Mouse (Mus musculus) urinary bladder, postnatal 36 days (tissue): ENCODE measurements around the gene St6galnac3.

ENCODE experiments used
- DNase-seq, 2 experiments: peaks; one replicate each; pipeline ENCODE4 v3.0.0; 2022; ENCODE audit warnings: low spot score in 2 of 2, mixed read lengths in 1 of 2

Gene St6galnac3

DNA sequence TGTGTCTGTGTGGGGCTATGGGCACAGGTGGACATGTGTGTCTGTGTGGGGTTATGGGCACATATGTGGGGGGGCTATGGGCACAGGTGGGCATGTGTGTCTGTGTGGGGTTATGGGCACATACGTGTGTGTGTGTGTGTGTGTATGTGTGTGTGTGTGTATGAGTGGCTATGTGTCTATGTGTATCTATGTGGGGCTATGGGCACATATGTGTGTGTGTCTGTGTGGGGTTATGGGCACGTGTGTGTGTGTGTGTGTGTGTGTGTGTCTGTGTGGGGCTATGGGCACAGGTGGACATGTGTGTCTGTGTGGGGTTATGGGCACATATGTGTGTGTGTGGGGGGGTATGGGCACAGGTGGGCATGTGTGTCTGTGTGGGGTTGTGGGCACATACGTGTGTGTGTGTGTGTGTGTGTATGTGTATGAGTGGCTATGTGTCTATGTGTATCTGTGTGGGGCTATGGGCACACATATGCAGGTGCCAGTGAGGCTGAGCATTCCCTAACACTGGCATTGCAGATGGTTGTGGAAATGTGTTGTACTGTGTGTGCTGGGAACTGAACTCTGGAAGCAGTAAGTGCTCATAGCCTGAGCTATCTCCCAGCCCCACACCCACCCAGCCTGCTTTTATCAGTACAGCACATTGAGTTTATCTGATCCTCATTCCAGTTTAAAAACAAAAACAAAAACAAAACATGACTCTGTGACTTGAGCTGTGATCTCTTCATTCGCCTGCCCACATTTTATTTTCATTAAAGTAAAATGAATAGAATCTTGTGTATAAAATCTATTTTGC, 8.6 kb upstream of the St6galnac3 start:
- DNase-seq: no peak

DNA sequence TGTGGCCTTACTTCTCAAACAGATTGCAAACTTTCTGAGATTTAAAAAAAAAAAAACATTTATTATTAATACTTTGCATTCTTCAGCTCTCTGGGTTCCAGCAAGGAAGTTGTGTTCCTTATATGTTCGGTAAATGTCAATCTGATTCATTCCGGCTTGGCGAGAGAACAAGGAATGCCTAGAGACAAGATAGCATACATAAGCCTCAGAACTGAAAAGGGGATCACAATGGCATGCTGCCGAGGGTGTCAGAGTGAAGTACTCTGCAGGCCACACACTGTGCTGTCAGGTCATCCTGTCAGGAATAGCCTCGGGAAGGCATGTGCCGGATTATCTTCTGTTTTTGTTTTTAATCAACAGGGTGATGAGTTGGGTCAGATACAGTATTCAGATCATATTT, 7.8 kb upstream of the St6galnac3 start:
- no peak for DNase-seq

DNA sequence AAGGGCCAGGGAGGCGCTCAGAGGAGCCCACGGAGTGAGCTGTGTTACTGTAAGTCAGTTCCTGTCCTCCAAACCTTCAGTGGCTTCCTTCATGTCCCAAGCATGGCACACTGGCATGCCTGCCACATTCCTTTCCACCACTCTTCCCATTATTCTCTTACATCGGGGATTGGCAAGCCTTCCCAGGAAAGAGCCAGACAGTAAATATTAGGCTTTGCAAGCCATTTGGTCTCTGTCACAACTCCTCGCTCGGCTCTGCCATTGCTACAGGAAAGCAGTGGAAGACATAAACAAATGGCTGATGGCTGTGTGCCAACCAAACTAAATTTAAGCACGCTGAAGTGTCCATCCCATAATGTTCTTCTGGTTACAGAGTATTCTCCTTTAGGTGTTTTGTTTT, 7.1 kb upstream of the St6galnac3 start:
- DNase-seq: no peak

DNA sequence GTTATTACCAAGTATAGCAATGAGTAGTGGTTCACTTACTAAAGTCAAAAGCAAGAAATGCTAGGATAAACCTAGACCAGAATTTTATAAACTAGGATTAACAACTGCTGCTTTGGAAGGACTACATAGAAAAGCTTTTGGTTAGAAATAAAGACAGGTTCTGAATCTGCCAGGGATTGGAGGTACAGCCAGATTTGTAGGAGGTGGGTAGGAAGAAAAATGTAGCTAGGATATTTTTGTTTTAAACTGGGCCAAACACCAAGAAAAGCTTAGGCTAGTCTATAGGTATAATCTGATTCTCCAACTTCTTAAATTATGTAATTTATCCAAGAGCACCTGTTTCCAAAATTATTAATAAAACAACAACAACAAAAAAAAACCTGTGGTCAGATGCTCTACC, 3.6 kb upstream of the St6galnac3 start:
- no peak for DNase-seq

DNA sequence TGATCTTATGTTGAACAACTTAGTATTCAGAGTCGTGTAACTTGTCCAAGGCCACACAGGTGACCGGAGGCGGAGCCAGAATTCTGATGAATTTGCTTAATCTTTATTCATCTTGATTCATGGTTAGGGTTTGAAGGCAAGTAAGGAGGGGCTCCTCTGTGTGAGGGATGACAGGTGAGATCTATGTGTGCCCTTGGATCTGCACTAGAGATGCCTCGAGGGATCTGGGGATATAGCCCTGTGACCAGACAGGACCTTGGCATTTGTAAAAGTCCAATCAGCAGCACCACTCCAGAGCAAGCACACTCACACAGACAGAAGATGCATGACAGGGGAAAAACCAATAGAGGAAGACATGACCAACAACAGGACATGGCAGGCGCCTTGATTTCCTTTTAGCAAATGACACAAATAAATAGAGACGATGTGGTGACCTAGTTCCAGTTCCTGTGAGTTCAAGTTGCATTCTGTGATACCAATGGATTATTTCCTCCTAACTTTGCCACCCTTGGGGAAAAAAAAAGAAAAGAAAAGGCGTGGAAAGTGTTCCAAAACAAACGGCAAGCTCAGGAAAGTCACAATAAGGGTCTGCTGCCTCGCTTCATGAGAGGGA, 1.4 kb downstream of the St6galnac3 start:
- DNase-seq: no peak

DNA sequence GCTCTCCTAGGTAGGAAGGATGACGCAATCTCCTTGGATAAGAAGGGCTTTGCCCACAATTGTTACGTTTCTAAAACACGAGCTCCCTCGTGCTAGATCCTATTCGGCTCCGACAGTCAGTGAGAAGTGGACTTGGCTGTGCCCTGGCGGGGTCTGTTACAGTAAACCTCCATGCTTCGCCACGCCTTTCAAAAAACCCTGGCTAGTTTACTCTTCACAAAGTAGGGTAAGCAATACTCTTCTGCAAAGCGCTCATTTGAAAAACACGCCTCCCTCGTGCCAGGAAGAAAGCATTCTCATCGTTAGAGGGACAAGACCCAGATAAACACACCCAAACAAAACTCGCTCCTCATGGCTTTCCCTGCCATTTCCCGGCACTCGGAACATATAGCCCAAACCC, 3.4 kb downstream of the St6galnac3 start:
- DNase-seq: no peak

DNA sequence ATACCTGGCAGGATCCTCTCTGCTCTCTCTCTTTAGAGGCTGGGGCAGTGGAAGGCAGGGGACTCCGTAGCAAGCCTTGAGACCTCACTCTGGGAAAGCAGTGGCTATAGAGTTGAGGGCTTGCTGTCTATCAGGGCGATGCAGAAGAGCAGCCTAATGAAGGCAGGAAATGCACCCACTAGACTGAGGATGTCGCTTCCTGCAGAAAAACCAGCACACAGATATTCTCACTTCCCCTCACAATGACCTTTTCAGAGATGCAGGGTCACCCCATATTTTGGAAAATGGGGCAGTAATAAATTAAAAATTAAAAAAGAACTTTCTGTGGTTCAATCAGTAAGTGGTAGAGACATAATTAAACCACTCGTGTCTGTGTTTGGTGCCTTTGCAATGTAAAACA, 4.1 kb downstream of the St6galnac3 start:
- DNase-seq: no peak

DNA sequence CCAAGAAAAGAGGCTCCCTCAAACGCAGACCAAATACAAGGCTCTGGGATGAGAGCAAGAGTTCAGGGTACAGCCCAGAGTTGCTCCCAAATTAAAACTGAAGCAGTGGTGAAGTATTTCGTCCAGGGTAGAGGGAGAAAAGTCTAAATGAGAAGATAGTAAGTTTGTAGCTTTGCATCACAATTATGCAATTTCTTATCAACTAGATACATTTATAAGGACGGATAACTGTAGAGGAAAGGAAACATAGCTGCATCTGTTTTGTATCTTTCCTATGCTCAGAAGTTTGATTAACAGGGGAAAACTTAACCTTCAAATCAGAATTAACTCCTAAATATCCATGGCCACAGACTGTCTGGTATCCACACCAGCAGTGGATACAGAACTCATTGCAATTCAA, 4.7 kb downstream of the St6galnac3 start:
- no peak for DNase-seq

DNA sequence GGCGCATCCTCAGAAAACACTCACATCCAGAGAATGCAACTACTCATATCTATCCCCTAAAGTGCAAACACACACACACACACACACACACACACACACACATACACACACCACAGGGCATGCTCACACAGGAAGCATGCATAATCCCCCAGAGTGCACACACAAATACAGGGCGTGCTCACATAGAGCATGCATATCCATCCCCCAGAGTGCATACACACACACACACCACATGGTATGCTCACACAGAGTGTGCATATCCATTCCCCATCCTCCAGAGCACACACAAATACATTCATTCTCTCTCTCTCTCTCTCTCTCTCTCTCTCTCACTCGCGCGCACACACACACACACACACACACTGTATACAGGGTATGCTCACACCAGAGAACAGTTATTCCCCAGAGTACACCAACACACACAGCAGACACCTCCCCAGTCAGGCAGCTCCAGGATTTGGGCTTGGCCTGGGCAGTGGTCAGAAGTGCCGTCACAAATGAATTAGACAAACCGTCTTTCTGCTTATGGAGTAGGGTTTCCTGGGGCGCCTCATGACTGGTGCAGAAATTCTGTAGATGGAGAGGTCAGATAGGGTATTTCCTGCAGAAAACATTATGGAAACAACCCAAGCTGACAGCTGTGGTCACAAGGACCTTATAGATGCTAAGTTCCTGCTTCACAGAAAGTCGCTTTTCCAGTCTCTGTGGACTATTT, 5.6 kb downstream of the St6galnac3 start:
- no peak for DNase-seq

DNA sequence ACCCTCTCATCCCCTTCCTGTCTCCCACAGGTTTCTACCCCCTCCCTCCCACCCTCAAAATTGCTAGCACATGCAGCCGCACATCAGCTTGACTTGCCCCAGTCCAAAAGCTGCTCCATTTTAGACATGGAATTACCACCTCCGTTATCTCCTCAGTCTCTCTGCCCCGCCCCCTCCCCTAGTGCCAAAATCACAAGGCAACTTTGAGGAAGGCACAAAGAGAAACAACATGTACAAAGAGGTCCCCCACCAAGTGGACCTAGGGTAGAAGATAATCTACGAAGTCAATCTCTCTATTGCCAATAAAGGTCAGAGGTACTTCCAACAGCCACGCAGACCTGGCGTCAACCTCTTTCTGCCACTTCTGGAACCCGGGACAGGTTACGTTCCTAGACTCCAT, 6.2 kb downstream of the St6galnac3 start:
- DNase-seq: no peak

DNA sequence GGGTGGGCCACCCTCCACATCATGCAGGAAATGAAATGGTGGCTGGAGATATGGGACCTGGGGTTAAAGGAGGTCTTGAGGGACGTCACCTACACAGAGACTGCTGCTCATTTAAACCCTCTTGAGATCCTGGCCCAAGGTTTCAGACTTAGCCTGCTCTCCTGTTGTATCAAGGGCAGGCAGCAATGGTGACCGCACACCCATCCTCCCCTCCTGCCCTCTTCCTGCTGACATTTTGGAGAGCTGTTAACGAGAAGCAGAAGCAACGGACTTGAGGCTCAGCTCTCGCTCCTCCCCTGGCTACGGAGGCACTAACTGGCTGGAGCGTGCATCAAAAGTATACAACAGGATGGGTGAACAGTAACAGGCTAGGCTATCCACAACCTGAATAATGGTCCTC, 7.2 kb downstream of the St6galnac3 start:
- no peak for DNase-seq

DNA sequence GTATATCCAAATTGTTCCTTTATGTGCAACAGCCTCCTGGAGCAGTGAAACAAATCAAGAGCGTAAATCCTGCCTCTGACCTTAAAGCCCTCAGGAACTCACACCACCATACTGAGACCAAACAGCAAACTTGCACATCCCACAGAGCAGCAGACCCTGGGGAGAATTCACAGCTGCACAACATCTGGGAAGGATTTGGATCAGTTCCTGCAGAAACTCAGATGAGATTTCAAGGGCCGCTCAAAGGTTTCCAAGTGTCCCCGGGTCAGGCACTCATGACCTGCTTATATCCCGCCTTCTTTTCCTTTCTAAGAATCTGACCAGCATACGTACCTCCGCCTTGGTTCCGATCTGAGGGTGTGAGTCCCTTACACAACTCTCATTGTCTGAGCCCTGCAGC, 9.3 kb downstream of the St6galnac3 start:
- no peak for DNase-seq

DNA sequence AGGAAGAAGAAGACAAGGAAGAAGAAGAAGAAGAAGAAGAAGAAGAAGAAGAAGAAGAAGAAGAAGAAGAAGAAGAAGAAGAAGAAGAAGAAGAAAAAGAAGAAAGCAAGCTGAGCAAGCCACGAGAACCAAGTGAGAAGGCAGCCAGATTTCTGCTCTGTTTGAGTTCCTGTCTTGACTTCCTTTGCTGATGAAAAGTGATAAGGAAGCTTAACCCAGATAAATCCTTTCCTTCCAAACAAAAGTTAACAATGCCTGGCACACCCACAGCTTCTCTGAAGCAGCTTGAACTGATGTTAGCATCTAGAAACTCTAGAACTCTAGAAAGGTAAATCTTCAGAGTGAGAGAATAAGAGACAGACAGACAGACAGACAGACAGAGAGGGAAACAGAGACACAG, 14.4 kb downstream of the St6galnac3 start:
- DNase-seq: no peak

DNA sequence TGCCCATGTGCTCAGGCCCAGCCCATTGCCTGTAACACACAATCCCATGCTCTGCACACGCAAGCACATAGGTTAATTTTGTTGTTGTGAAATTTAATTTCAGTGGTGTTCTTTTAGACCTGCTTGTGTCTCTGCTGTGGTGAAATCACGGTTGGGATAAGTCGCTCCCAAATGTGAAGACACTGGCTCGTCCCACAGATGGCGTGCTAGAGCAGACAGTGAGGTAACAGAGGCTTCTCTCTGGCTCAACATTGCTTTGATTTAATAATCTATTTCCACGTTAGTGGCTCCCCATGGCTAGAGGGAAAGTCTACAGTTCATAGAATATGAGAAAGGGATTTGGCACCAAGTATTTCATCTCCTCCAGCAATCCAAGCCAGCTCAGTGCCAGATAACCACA, 17.3 kb downstream of the St6galnac3 start:
- DNase-seq: no peak

DNA sequence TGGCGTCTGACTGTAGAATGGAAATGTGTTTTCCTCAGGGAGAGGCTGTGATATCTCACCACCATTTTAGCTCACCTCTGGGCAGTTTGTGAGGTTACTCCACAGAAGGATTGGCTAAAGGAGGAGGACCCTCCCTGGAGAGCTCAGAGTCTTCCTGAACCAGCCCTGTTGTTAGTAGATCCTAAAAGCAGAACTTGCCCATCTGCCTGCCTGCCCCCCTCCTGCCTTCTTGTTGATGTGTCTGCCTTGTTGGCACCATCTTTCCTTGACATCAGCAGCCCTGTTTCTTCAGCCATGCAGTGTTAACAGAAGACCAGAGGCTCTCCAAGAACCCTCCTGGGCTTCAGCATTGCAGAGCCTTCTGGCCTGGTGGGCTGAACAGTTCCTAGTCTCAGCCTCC, 18.1 kb downstream of the St6galnac3 start:
- no peak for DNase-seq

DNA sequence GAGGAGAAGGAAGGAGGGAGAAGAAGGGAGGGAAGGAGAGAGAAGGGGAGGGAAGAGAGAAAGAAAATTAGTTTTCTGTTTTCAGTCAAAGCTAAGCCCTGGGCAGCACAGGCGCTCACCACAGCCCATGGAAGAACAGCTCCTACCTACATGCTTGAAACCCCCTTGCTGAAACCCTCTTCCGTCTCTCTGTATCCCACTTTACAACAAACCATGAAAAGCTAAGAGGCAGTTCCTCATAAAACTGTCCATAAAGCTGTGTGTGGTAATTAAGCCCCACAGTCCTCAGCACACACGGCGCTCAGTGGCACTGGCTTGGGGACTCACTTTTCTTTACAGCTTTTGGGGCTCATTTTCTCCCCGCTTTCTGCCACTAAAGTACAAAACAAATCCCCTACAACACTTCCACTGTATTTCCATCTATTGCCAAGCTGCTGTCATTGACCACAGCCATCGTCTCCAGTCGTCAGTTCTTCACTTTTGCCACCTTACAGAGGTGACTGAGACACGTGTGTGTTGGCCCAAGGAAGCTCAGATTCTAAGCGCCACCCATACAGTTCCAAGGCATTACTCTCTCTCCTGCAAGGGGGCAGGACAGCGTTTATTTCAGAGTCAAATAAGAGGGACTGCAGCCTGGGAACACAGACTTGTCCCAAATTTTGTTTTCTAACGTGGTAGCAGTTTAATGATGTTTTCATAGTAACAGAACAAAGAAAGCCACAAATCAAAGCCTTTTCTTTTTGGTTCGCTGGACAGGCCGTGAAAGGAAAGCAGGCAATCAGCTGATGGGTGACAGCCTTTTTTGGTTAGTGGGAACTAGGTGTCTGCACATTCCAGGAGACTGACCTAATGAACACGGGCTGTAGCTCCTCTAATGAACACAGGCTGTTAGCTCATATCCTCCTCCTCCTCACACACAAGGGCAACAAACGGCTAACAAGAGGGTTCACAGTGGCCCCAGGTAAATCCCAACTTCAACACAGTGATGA, 22.9 kb downstream of the St6galnac3 start:
- no peak for DNase-seq

DNA sequence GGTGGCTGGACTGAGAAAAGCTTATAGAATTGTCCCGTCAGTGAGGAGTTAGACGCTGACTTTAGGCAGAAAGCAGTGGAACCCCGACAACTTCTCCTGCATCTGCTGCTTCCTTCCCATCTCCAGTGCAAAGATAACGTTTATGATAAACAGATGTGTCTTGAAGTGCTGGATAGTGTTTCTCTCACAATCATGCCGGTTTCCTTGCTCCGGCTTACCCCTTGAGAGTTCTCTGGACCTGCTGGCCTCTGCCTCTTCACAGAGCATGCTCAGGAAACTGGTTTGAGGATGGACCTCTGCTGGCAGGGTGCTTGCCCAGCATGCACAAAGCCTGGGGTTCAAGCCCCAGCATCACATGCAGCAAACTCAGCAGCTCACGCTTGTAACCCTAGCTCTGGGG, 23.8 kb downstream of the St6galnac3 start:
- DNase-seq: no peak

DNA sequence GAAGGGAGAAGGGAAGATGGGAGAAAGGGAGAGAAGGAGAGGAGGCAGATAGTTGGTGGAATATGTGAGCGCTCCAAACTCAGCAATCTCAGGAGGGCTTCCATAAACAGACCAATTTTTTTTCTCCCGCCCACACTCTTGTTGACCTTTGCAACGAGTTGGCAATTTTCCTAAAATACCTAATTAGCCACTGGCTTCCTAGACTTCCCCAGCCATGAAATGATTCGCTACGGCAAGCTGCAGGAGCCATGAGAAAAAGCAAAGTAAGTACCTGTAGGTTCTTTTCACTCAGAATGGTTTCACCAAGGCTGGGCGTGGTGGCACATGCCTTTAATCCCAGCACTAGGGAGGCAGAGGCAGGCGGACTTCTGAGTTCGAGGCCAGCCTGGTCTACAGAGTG, 25.9 kb downstream of the St6galnac3 start:
- DNase-seq: no peak

DNA sequence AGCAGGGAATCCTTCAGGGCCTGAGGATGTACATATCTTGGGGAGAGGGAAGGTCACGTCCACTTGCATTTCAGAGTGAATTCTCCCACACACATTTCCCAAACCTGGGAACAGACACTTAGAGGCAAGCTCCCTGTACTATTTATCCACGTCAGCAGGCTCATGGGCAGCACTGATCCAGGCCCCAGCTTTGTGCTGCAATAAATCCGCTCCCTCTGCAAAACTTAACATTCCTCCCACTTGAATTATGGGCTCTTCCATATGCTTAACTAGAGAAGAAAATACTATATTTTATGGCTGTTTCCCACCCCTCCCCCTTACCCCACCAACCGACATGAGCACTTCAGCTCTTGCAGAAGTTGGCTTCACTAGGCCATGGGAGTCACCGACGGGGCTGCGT, 32.0 kb downstream of the St6galnac3 start:
- no peak for DNase-seq

DNA sequence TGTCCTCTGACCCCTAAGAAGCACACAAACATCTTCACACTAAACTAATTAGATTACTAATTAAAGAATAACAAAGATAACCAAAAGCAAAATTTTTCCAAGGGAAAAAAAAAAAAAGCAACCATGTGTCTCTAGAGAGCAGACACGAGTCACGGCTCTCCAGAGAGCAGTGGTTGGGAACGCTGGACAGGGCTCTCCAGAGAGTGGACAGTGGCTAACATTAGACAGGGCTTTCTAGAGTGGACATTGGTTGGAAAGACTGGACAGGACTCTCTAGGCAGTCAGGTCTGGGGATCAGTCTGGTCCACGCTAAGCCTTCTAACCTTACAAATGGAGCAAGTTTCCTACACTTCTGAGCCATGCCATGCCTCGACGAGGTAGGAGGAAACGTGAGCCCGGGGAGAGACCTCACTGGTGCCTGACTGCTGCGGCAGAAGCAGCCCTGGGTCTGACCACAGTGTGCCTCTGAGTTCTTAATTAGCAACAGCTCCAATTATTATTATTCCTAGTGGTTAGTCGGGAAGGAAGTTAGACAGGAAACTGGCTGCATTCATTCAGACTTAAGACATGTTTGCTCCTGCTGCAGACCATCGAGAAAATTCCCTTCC, 32.7 kb downstream of the St6galnac3 start:
- no peak for DNase-seq

DNA sequence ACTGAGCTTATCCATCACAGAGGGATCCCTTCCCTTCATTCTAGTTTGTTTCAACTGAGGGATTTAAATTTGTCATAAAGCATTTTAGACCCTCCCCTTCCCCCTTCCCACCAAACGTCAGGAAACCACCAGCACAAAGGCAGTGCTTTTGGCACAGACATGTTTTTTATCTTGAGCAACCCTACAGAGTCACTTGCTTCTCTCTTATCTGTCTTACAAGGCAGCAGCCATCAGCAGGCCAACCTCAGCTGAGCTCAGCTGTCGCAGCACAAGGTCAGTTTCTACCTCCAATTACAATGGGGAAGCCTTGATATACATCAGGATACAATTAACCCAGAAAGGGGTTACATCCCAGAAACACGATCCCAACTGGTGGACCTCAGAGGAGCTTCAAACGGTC, 33.4 kb downstream of the St6galnac3 start:
- no peak for DNase-seq
